Mouse (Mus musculus): ENCODE measurements around the gene Vmn1r212.
"Not testable (repeated sequence)": the region's sequence is repeated elsewhere in the genome, so short reads cannot be mapped to it uniquely, and the experiment has no call there.

Vmn1r212 gene

DNA sequence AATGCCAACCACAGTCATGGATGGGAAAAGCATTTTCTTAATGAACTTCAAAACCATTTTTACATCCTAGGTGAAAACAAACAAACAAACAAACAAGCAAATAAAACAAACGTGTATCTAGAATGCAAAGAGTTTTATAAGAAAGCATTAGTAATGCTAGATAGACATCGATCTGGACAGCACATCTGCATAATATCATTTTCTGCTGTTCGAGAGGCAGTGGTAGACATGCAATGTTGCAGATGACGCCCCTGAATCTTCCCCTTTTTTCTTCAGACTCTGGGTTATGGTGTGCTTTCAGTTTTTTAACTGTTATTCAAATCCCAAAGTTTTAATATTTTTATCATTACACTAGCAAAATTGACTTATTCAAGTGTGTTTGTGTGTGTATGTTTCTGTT lies at the start of gene Vmn1r212:
Gene Vmn1r212, minus strand, starts transcription at position 101 of the 400 bp plus-strand sequence.
- DNase-seq, result no peak

DNA sequence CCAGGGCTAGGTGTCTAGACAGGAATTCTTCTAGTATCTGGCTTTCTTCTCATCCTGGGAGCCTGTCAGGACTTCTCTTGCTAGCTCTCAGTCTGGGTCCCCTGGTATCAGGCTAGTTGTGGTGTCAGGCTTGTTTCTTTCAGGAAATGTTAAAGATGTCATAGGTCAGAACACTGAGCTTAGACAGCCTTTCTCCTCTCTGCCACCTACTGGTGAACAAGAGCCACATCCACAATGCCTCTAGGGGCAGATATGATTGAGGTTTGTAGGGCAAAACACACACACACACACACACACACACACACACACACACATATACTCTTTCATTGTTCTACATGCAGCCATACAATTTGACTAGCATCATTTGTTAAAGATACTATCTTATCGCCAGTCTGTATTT lies 4.7 kb downstream of the Vmn1r212 start:
- DNase-seq, result no peak

GRCm38 (mm10) chr13:22857461-22857860 lies 26.5 kb downstream of the Vmn1r212 start, which contains the start of gene Vmn1r211:
TSS of gene Vmn1r211 (minus strand) at chr13:22857561.
- DNase-seq, result no peak

DNA sequence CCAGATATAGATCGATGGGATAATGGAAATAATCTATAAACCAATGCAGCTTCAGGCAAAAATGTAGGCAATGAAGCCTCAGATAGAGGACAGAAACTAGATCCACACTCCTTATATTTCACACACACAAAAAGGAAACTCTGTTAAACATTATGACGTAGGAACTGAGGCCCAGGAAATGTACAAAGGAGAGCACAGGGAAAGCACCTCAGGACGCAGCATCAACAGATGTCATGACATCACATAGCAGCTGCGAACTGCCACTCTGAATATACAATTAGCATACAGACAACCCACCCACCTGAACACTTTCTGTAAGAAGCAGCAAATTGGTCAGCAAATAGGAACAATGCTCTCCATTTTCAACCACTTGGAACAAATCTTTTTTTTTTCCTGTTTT lies 29.2 kb downstream of the Vmn1r212 start:
- no peak for DNase-seq

DNA sequence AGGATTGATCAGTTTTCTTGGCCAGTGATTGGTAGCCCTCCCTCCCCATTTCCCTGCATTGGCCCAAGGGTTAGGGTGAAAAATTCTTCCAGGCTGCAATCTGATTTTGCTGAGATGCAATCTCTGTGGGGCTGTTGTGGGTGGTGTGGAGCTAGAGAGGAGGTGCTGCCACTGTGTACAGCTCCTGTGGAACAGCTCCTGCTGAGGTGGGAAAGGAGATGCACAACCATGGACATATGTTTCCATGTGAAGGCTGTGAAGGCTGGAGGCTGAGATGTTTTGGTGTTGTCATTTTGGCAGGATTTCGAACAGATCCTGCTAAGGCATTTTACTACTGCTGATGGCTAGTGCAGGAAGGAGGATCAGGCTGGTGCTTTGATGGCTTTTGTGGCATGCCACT lies 37.2 kb downstream of the Vmn1r212 start:
- DNase-seq, result no peak

GRCm38 (mm10) chr13:22844304-22844703 lies 39.7 kb downstream of the Vmn1r212 start:
- not testable (repeated sequence) for DNase-seq
